Mouse (Mus musculus) heart, adult 2 months (tissue): ENCODE data around the gene Mapk12.

Experiments used
- CTCF ChIP-seq: fragments of 200-600 bp; IDR thresholded peaks from 2 replicates; pipeline ENCODE4 v1.8.1; 2022; ENCODE audit warnings: antibody characterized with exemption, mild to moderate bottlenecking, moderate library complexity
- EP300 ChIP-seq: fragments of 200-500 bp; IDR thresholded peaks from 2 replicates; pipeline ENCODE4 v1.6.1; 2011; ENCODE audit warnings: low read depth, low read length, control low read depth; ENCODE audit not compliant: insufficient read depth
- POLR2A ChIP-seq: fragments of 200-500 bp; IDR thresholded peaks from 2 replicates; pipeline ENCODE4 v1.6.1; 2011; ENCODE audit warnings: mild to moderate bottlenecking, low read depth, low read length, control low read depth; ENCODE audit not compliant: insufficient read depth

GRCm38 (mm10) chr15:89138046-89138405, 2.5 kb downstream of the Mapk12 start:
- TF ChIP-seq POLR2A (no peak), CTCF (no peak), EP300 (no peak)
